ENCODE assay signal across 26 mouse cellular contexts in genomic region chr9:5271334-5271845, GRCm38 (mm10). TPM values are rescaled to one million over a fixed set of nuclear protein-coding genes. Genes with fewer than 3 reads are reported as not detected.
DNase-seq lines count a peak whose midpoint lies in the region; ATAC-seq and TF ChIP-seq lines count a peak whose summit lies in the region.
"Had no signal": no experiment of that assay in that cellular context is flagged by ENCODE, and none has a peak within 500 bp of the region (broad histone marks: within the 10 kb centered on the region; RNA-seq: fewer than 3 reads in every experiment).

No protein-coding gene starts in this region.

- no peaks in the 10 kb centered on the region for H3K27me3 ChIP-seq in heart, embryonic 12.5 days (replicated peaks)
- H3K27me3 ChIP-seq in kidney, postnatal 0 days (ENCODE audit: insufficient read depth, low read length), result no peaks in the 10 kb centered on the region
- H3K27me3 ChIP-seq in heart, embryonic 15.5 days, result no peaks in the 10 kb centered on the region
- H3K27me3 ChIP-seq: embryonic facial prominence, embryonic 13.5 days; forebrain, embryonic 12.5 days; midbrain, embryonic 15.5 days; neural tube, embryonic 12.5 days had no signal

- peak; percentile 83 for ATAC-seq in heart, embryonic 12.5 days (ENCODE audit: insufficient number of reproducible peaks, low FRiP score)
- ATAC-seq in kidney, postnatal 0 days (replicated peaks; ENCODE audit: low FRiP score, low read depth), result no peak
- 0 out of 2 replicates have a peak, but pooled peaks have one; percentile 39 for ATAC-seq in heart, embryonic 15.5 days (replicated peaks; ENCODE audit: insufficient number of reproducible peaks, insufficient read depth, low FRiP score, low read depth)
- ATAC-seq: midbrain, embryonic 15.5 days had no signal

- no peaks in the 10 kb centered on the region for H3K4me1 ChIP-seq in heart, embryonic 12.5 days (replicated peaks)
- H3K4me1 ChIP-seq in kidney, postnatal 0 days (replicated peaks; ENCODE audit: insufficient read depth, low read length), result no peaks in the 10 kb centered on the region
- no peaks in the 10 kb centered on the region for H3K4me1 ChIP-seq in heart, embryonic 15.5 days (replicated peaks)
- H3K4me1 ChIP-seq: embryonic facial prominence, embryonic 13.5 days; forebrain, embryonic 12.5 days; midbrain, embryonic 15.5 days; neural tube, embryonic 12.5 days had no signal

- H3K9me3 ChIP-seq in heart, embryonic 12.5 days (replicated peaks), result no peaks in the 10 kb centered on the region
- H3K9me3 ChIP-seq in kidney, postnatal 0 days (replicated peaks; ENCODE audit: low read length), result no peaks in the 10 kb centered on the region
- H3K9me3 ChIP-seq in heart, embryonic 15.5 days (replicated peaks), result no peaks in the 10 kb centered on the region
- H3K9me3 ChIP-seq: embryonic facial prominence, embryonic 13.5 days; forebrain, embryonic 12.5 days; midbrain, embryonic 15.5 days; neural tube, embryonic 12.5 days had no signal

- no peak overlapping the region for H3K4me2 ChIP-seq in heart, embryonic 12.5 days
- no peak overlapping the region for H3K4me2 ChIP-seq in kidney, postnatal 0 days (ENCODE audit: low read length)
- H3K4me2 ChIP-seq in heart, embryonic 15.5 days, result no peak overlapping the region
- H3K4me2 ChIP-seq: embryonic facial prominence, embryonic 13.5 days; forebrain, embryonic 12.5 days; hindbrain, embryonic 14.5 days; midbrain, embryonic 15.5 days; neural tube, embryonic 12.5 days had no signal

- intact Hi-C loops in heart, postnatal 25 days (cut with DNase I), result no loop called here

- H3K27ac ChIP-seq in heart, embryonic 12.5 days (ENCODE audit: poor library complexity, severe bottlenecking), result no peak overlapping the region; the same call in 1 of the 2 replicates
- H3K27ac ChIP-seq in kidney, postnatal 0 days, result no peak overlapping the region
- H3K27ac ChIP-seq in heart, embryonic 15.5 days, result no peak overlapping the region
- H3K27ac ChIP-seq: embryonic facial prominence, embryonic 13.5 days; forebrain, embryonic 12.5 days; hindbrain, embryonic 14.5 days; left cerebral cortex, adult 2 months; liver, embryonic 14.5 days; midbrain, embryonic 15.5 days; neural tube, embryonic 12.5 days; stomach, postnatal 0 days had no signal

- DNase-seq in embryo, embryonic 10 days (ENCODE audit: low spot score), result peak; percentile 5
- DNase-seq in embryo, embryonic 11 days, result no peak
- DNase-seq in heart, postnatal 25 days (ENCODE audit: low spot score), result no peak
- DNase-seq in kidney, postnatal 0 days (ENCODE audit: low spot score), result peak; percentile 37
- no peak for DNase-seq in kidney, postnatal 10 days
- DNase-seq in adrenal gland, postnatal 36 days, result no peak
- DNase-seq: adrenal gland, postnatal 14 days; cerebellum, adult 8-10 months; cerebellum, postnatal 36 days; gastrocnemius, postnatal 36 days; kidney, adult 2 months; lung, postnatal 10 days; right cerebral cortex, postnatal 14 days; thymus, adult 2 months; thymus, postnatal 4 days had no signal

- H3K9ac ChIP-seq in heart, embryonic 12.5 days, result no peak overlapping the region
- no peak overlapping the region for H3K9ac ChIP-seq in kidney, postnatal 0 days (ENCODE audit: low read depth, low read length)
- no peak overlapping the region for H3K9ac ChIP-seq in heart, embryonic 15.5 days
- H3K9ac ChIP-seq: embryonic facial prominence, embryonic 13.5 days; forebrain, embryonic 12.5 days; hindbrain, embryonic 14.5 days; liver, embryonic 14.5 days; midbrain, embryonic 15.5 days; neural tube, embryonic 12.5 days had no signal

- no peak for TF ChIP-seq CTCF in kidney, postnatal 0 days (IDR thresholded peaks at IDR 0.05; ENCODE audit: low read depth)

- WGBS in heart, embryonic 12.5 days, result 51% methylated on average over 6 of the region's 6 CpGs
- WGBS in kidney, postnatal 0 days, result 28% methylated on average over 6 of the region's 6 CpGs
- WGBS in heart, embryonic 15.5 days, result 41% methylated on average over 6 of the region's 6 CpGs

- no peak overlapping the region for H3K4me3 ChIP-seq in heart, embryonic 12.5 days
- no peak overlapping the region for H3K4me3 ChIP-seq in kidney, postnatal 0 days (replicated peaks; ENCODE audit: low read depth, low read length)
- H3K4me3 ChIP-seq in heart, embryonic 15.5 days, result no peak overlapping the region
- H3K4me3 ChIP-seq: embryonic facial prominence, embryonic 13.5 days; erythroblast, embryonic 14.5 days; forebrain, embryonic 12.5 days; left cerebral cortex, adult 2 months; midbrain, embryonic 15.5 days; neural tube, embryonic 12.5 days had no signal

- no peaks in the 10 kb centered on the region for H3K36me3 ChIP-seq in heart, embryonic 12.5 days
- no peaks in the 10 kb centered on the region for H3K36me3 ChIP-seq in kidney, postnatal 0 days (ENCODE audit: insufficient read depth, low read length)
- no peaks in the 10 kb centered on the region for H3K36me3 ChIP-seq in heart, embryonic 15.5 days
- H3K36me3 ChIP-seq: embryonic facial prominence, embryonic 13.5 days; forebrain, embryonic 12.5 days; midbrain, embryonic 15.5 days; neural tube, embryonic 12.5 days had no signal

RNA-seq across cellular contexts. Expression of gene Casp1, which starts 26.9 kb away (rescaled TPM):
- polyA plus RNA-seq in heart, embryonic 12.5 days (2016; fragmentation: Nextera tagmentation; extraction: Ambion mirVana), result 0.33 and 0.65 TPM in 2 replicates
- total RNA-seq in heart, postnatal 25 days (2021), result 1 to 10 TPM in 1 of 2 experiments, under 1 TPM in 1; 0.94 to 1.5 TPM
- 0.62 and 0.85 TPM in 2 replicates for polyA plus RNA-seq in kidney, postnatal 0 days (2015; fragmentation: Nextera tagmentation; extraction: Ambion mirVana)
- polyA plus RNA-seq in heart, embryonic 15.5 days (2015; fragmentation: Nextera tagmentation; extraction: Ambion mirVana), result 1.1 and 1.3 TPM in 2 replicates
- 1 to 10 TPM; 2.9 to 4.0 TPM for total RNA-seq in adrenal gland, postnatal 36 days (2021)
- polyA plus RNA-seq: erythroblast, embryonic 14.5 days had no signal

RNA-seq across cellular contexts. Expression of gene Casp4, which starts 37.2 kb away (rescaled TPM):
- polyA plus RNA-seq in heart, embryonic 12.5 days (2016; fragmentation: Nextera tagmentation; extraction: Ambion mirVana), result 0.45 and 0.86 TPM in 2 replicates
- 1 to 10 TPM; 2.8 to 3.2 TPM for total RNA-seq in heart, postnatal 25 days (2021)
- 5.6 and 6.5 TPM in 2 replicates for polyA plus RNA-seq in kidney, postnatal 0 days (2015; fragmentation: Nextera tagmentation; extraction: Ambion mirVana)
- 2.1 and 2.6 TPM in 2 replicates for polyA plus RNA-seq in heart, embryonic 15.5 days (2015; fragmentation: Nextera tagmentation; extraction: Ambion mirVana)
- 1 to 10 TPM; 3.5 to 6.9 TPM for total RNA-seq in adrenal gland, postnatal 36 days (2021)
- polyA plus RNA-seq: erythroblast, embryonic 14.5 days had no signal

Comparison
In these comparisons a context has a peak if more than half of its experiments do, and no peak if none do; other contexts are left out.
1. DNase-seq: peak in embryo, embryonic 10 days (single experiment) and kidney, postnatal 0 days (single experiment); none in embryo, embryonic 11 days (single experiment), heart, postnatal 25 days (single experiment), kidney, postnatal 10 days (single experiment) and adrenal gland, postnatal 36 days (0 of 2).